Mouse (Mus musculus) splenic B cell, adult 2 months (primary cell): ENCODE data around the gene Ccdc97.

Experiments
- DNase-seq: peaks from one replicate; pipeline ENCODE4 v3.0.0-alpha.2; 2011; ENCODE audit warnings: low read depth, low spot score
- H3K27me3 ChIP-seq: 2 replicates; pipeline ENCODE4 v1.6.1; 2012; ENCODE audit warnings: mild to moderate bottlenecking, low read length, moderate library complexity, mixed read lengths; ENCODE audit not compliant: control insufficient read depth, poor library complexity, insufficient read depth, severe bottlenecking
- H3K36me3 ChIP-seq: 2 replicates; pipeline ENCODE4 v1.6.1; 2012; ENCODE audit warnings: mild to moderate bottlenecking, low read length, moderate library complexity, mixed read lengths; ENCODE audit not compliant: control insufficient read depth, poor library complexity, insufficient read depth, severe bottlenecking

The Ccdc97 gene

DNA sequence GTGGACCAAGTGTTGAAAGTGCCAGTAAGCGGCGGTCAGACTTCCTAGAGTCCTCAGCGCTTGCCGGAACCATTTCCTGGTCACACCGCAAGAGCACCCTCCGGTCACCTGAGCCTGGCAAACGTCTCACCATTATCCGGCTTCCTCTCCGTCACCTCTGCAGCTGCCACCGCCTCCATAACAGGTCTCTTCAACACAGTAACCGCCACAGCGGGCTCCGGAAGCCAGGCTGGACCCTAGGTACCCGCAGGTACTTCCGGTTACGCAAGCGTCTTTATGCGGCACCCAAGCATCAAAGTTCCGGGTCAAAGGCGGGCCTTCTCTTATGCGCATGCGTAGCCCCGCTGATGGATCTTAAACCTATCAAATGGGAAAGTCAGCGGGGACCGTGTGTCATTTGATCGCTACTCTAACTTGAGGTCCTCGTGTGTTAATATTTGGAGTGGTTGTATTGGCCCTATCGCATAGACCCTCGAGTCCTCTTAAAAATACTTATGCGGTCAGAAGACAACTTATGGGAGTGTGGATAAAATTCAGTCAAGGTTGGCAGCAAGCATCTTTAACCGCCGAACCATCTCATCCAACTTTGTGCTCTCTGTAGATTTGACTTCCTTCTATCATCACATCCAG, at the start of gene Ccdc97:
Gene Ccdc97 (minus strand): TSS at position 301 of the 630 bp plus-strand sequence.
- peak; percentile 97 for DNase-seq
- Histone ChIP-seq H3K36me3 (peaks cover 9% of the 10 kb centered on the region), H3K27me3 (no peaks in the 10 kb centered on the region)

DNA sequence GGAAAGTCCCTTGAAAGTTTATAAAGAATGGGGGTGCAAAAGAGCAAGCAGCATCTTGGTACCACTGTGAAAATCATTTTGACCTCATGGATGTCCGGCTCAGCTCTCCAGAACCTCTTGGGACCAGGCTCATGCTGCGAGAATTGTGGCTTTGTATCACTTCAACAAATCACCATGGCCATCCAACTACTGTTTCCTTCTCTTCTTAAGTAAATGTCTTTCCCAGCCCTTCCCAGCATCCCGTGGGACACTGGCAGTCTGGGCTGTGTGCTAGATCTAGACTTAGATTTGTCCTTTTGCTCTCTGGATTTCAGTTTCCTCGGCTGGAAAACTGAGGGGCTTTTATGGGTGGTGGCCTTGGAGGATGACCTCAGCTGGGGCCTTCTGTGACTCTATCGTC, 49.3 kb upstream of the Ccdc97 start:
- H3K27me3 ChIP-seq: no peaks in the 10 kb centered on the region
- DNase-seq: no peak

DNA sequence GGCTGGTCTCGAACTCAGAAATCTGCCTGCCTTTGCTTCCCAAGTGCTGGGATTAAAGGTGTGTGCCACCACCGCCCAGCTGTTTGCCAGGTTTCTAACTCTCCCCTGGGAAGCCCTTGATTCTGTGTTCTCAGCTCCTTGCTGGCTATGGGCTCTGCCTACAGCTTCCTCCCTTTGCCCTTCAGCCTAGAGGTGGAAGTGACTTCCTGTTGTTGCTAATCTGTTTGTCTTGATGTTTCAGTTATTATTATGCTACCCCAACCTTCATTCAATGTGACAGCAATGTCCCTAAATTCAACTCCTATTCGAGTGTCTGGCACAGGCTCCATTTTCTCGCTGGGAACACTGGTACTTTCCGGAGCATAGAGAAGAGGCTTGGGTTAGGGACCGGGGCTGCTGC, 47.2 kb upstream of the Ccdc97 start:
- no peaks in the 10 kb centered on the region for H3K36me3 ChIP-seq
- H3K27me3 ChIP-seq: no peaks in the 10 kb centered on the region

More for the DNA sequence above, 49.3 kb upstream of the Ccdc97 start:
- H3K36me3 ChIP-seq: no peaks in the 10 kb centered on the region

DNA sequence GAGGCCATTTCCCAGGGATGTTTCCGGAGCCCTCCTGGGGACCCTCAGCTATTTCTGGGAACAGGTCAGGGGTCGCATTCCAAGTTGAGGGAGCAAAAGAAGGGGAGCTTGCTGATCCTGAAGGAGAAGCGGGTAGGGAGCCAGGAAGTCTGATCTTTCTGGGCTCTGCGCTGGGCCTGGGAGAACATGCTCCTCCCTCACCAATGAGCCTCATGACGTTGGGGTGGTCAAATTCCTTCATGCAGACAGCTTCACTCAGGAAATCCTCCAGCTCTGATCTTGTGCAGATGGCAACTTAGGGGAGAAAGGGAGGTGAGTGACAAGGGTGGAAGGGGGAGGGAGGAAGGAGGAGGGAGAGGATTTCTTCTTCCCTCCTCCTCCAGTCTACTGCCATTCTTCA, 45.3 kb upstream of the Ccdc97 start:
- Histone ChIP-seq H3K27me3 (no peaks in the 10 kb centered on the region), H3K36me3 (no peaks in the 10 kb centered on the region)
- no peak for DNase-seq

More for the DNA sequence above, 47.2 kb upstream of the Ccdc97 start:
- DNase-seq: no peak

DNA sequence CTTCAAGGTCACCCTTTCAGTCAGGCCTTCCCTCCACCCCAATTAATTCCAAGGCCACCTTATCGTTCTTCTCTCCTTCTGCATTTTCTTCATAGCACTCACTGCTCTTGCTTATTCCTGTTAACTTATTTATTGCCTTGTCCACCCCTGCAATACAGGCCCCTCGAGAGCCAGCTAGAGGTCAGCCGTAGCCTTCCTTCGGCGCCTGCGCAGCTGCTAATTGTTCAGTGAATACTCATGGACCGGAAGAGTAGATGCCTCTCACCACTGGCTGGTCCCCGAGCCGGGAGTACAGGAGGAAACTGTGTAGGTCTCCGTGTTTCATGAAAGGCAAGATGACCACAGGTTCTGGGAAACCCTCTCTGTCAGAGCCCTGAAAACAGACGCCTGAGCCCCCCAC, 44.8 kb upstream of the Ccdc97 start:
- H3K36me3 ChIP-seq: no peaks in the 10 kb centered on the region
- H3K27me3 ChIP-seq: no peaks in the 10 kb centered on the region

DNA sequence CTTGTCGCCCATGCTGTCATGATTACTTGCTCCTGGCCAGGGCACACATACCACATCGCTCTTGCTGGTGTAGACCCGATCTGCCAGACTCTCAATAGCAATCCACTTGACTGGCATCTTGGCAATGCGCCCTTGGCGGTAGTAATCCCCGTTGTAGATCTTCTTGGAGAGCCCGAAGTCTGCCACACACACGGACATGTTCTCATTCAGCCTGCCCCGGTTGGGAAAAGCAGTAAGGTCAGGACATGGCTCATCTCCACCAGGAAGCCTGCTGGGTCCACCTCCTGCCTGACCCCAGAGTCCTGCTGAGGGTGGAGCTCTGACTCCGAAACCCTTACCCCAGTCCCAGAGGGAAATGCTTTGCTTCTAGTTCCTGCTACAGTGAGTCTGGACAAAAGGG, 42.5 kb upstream of the Ccdc97 start:
- Histone ChIP-seq H3K36me3 (no peaks in the 10 kb centered on the region), H3K27me3 (no peaks in the 10 kb centered on the region)
- no peak for DNase-seq

More for the DNA sequence above, 44.8 kb upstream of the Ccdc97 start:
- DNase-seq: no peak

DNA sequence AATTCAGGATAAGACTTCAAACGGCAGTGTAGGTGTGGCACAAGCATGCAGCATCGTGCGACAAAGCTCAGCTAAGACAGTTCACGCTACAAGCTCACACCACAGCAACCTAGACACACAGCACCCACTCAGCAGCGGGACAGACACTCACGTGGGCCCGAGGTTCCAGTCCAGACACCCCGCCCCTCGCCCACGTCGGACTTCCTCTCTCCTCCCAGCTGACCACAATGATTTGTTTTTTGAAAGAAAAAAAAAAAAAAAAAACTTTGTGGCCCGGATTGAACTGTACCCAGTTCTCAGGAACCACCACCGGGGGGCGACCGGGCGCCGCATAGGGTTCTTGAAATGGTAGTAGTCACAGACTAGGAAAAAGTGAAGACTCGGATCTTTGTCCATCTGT, 37.1 kb upstream of the Ccdc97 start:
- Histone ChIP-seq H3K27me3 (no peaks in the 10 kb centered on the region), H3K36me3 (no peaks in the 10 kb centered on the region)
- DNase-seq: peak; percentile 97

DNA sequence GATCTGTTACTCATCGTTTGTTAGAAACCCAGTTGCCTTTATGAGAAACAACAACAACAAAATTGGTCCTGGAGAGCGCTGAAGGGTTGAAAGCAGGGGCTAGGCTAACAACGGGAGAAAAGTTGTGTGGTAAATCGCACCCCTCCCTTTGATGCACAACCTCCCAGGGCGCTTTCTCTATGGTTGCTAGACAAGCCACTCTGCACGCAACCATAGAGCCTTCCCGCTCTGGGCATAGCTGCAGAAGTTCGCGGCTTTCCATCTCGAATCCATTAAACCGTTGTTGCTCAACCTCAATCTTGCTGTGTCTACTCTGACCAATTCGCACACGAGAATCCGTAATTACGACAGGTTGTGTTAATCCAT, 36.6 kb upstream of the Ccdc97 start:
- H3K27me3 ChIP-seq: no peaks in the 10 kb centered on the region
- no peak for DNase-seq
- peaks cover 2% of the 10 kb centered on the region; the same call in 1 of the 2 replicates for H3K36me3 ChIP-seq

DNA sequence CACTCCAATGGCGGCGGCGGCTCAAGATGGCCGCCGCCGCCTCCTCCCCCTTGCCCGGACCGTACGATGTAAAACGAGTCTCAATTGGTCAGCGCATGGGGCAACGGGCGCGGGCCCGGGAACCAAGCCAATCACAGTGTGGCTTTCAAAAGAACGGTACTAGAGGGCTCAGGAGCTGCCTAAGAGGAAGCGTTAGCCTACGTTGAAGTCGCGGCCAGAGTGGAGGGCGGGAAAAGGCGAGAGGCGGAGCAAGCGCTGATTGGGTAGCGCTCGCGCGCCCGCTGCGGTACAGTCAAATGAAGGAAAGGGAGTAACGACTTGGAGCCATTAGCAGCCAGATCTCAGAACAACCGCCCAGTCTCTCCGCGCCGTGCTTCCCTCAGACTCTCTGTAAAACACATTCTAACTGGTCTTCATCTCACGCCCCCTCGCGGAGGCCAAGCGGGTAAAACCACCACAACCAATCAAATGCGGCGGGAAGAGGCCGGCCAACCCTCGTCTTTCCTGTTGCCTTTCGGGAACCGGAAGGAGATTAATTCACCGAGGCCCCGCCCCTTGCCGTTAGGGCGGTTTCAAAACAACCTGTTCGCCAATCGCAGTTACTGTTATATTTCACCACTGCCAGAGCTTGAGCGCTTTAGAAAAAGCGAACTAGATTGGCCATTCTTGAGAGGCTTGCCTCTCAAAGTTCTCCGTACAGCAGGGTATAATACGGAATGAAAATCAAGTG, 36.0 kb upstream of the Ccdc97 start, which contains the start of gene Hnrnpul1:
Gene Hnrnpul1 (minus strand): TSS at position 20 of the 730 bp plus-strand sequence.
- peaks cover 2% of the 10 kb centered on the region; the same call in 1 of the 2 replicates for H3K36me3 ChIP-seq
- DNase-seq: peak; percentile 99
- H3K27me3 ChIP-seq: no peaks in the 10 kb centered on the region

DNA sequence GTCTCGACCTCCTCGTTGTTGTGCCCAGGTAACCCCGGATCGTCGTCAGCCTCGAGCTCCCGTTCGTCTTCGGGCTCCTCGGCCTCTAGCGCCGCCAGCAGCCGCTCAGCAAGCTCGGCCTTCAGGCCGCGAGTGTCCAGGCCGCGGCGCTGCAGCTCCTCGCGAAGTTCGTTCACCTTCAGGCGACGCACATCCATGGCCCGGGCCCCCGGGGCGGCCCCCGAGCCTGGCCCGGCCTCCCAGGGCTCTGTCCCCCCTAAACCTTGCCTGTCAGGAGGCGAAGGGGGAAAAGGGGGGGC, 35.5 kb upstream of the Ccdc97 start:
- Histone ChIP-seq H3K36me3 (peaks cover 5% of the 10 kb centered on the region; the same call in 1 of the 2 replicates), H3K27me3 (no peaks in the 10 kb centered on the region)
- no peak for DNase-seq

DNA sequence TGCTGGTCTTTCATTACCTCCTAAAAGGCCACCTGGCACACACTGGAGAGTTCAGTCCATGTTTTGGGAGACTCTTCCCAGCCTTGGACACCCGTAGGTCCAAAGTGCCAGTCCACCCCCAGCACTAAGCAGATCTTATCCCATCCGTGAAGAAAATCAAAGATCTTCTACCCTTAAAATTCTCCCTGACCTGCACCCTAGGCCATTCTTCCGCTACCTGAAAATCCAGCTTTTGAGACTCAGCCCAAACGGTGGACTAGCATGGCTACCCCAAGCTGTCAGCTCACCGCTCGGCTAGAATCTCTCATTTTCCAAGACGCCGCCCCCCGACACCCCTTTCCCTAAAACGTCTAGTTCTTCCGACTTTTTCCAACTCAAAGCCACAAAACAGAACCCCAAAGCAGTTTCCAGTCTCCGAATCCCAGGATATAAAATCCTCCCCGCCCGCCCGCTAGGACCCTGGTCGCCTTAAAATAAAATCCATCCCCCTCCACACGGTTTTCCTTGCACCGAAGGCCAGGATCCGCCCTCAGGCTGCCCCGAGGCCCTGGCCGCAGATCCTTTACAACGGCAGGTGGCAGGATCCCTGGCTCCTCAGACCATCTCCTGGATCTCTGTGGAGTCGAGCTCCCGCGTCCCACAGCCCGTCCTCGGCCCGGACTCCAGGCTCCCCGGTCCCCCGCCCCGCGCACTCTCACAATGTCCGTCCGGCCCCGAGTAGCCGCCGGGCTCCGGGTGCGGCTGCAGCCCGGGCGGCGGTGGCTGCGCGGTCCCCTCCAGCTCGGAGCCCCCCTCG, 35.0 kb upstream of the Ccdc97 start:
- H3K36me3 ChIP-seq: peaks cover 9% of the 10 kb centered on the region; the same call in 1 of the 2 replicates
- DNase-seq: peak; percentile 11
- no peaks in the 10 kb centered on the region for H3K27me3 ChIP-seq

DNA sequence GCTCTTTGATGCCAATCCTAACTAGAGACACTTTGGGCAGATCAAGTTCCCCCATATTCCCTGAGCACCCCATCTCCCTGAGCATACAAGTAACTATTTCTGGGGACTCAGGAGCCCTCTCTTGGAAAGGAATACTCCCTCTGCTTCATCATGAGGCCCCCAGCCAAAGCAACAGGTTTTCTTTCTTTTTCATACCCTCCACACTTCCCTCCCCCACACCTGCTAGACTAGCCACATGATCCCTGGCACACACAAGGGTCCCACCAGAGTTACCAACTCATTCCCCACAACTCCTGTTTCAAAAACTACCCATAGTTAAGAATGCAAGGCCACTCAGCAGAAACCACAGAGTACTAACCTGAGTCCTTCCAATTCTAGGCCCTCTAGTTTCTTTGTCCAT, 34.2 kb upstream of the Ccdc97 start:
- DNase-seq: no peak
- H3K36me3 ChIP-seq: peaks cover 9% of the 10 kb centered on the region; the same call in 1 of the 2 replicates
- no peaks in the 10 kb centered on the region for H3K27me3 ChIP-seq

DNA sequence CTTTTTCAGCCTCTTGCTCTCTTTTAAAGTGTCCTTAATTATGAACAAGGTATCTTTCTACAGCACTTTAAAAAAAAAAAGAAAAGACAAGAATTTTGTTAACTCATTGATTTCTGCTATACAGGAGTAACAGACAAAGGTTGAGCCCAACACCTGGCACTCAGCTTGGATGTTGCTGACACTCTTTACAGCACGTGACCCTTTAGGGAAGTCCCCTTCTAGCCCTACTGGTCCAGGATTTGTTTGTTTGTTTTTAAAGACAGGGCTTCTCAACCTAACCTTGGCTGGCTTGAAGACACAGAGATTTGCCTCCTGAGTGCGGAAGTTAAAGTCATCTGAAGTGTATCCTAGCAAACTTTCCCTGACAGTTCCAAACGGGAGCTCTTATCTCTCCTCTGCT, 28.0 kb upstream of the Ccdc97 start:
- no peak for DNase-seq
- H3K27me3 ChIP-seq: no peaks in the 10 kb centered on the region
- H3K36me3 ChIP-seq: peaks cover 28% of the 10 kb centered on the region

DNA sequence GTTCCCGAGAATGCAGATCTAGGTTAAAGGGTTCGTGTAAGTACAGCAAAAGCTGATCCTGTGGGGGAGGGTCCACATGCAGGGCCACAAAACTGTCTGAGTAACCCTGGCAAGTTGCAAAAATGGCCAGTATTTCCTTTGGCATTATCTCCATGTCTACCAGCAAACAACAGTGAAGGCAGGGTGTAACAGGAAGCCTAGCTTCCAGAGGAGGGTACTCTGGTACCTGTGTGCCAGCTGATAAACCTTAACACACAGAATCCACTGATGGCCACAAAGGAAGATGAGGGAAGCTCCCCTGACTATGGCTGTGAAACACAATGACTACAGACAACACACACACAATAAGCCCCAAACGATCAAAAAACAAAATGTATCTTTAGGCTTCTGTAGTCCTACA, 19.4 kb upstream of the Ccdc97 start:
- no peaks in the 10 kb centered on the region for H3K27me3 ChIP-seq
- H3K36me3 ChIP-seq: peaks cover 32% of the 10 kb centered on the region
- DNase-seq: no peak

DNA sequence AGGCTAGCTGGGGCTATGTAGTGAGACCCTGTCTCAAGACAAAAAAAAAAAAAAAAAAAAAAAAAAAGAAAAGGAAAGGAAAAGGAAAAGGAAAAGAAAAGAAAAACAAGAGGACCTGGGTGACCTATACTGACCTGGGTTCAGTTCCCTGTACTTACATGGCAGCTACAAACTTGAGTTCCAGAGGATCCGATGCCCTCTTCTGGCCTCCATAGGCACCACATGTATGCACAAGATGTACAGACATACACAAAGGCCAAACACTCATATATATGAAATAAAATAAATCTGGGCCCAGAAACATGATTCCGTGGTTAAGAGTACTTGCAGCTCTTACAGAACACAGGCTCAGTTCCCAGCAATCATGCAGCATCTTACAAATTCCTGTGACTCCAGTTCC, 18.0 kb upstream of the Ccdc97 start:
- no peaks in the 10 kb centered on the region for H3K27me3 ChIP-seq
- DNase-seq: peak; percentile 40
- peaks cover 32% of the 10 kb centered on the region for H3K36me3 ChIP-seq
